Mouse (Mus musculus): ENCODE measurements around the gene Zic2.

- TF ChIP-seq POLR2A (IDR thresholded peaks at IDR 0.05; ENCODE audit: low read depth, low read length) (no peak), CTCF (IDR thresholded peaks at IDR 0.05; ENCODE audit: extremely low read depth, insufficient read depth, insufficient read length, insufficient replicate concordance) (no peak)
These were observed 23.6 kb upstream of the Zic2 start for GRCm38 (mm10) chr14:122451551-122452145.
